Mouse (Mus musculus) layer of hippocampus, adult 11-12 months (tissue): ENCODE measurements at regions not wholly inside any gene's neighbourhood (a gene's known extent, or its start where the extent isn't known, plus 50 kb on each side); places are given as distances from the start of the nearest gene placed in this dataset.
A peak's percentile ranks its signal among the peaks of the same experiment; 100 is the strongest.

Experiments
- DNase-seq: peaks from one replicate; pipeline ENCODE4 v3.0.0; 2022; ENCODE audit warnings: low spot score

DNA sequence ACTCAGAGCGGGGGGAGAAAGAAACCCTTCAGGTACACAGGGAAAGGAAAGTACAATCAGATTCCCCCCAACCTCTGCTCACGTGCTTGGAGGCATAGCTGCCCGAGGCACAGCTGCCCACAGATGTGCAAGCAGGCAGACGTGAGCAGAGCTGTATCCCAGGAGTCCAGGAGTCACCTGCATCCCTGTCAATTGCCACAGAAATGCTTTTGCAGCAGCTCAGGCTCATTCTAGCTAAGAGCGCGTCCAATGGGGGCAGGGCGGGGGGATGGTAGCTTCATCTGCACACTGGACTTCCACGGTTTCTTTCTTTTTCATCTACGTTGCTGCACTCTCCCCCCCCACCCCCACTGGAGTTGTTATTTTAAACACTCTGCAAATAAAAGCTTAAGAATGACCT, 66.0 kb upstream of the Fat4 start:
- DNase-seq: no peak

DNA sequence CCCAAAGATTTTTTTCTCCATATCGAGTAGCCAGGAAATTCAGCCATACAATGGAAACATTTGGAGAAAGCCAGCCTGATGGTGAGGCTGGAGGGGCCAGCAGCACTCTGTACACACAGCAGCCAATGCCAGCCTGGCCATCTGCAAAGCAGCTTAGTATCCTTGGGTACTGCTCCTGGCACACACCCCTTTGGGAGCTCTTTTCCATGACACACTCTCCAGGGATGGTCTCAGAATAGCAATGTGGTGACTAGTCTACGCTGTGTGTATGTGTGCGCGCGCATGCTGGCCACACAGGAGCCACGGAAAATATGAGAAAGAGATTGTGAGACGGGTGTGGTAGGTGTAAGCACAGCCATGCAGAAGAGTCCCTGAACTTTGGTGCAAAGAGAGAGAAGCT, 66.4 kb upstream of the Fat4 start:
- DNase-seq: no peak

DNA sequence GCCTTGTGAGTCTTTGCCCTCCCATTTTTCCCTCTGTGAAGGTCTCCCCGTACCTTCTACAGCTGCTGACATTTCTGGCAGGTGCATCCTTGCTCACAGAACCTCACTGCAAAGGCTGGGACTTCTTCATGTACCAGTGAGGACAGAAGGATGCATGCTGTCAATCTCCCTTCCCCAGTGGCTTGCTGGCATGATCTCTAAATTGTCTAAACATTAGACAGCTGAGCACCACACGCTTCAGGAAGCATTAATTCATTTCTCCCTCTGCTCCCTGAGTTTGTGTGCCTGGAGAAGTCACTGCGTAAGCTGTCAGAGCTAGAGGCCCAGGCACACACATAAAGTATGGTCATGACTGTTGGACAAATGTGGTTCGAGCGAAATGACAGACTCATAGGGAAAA, 69.1 kb upstream of the Fat4 start:
- DNase-seq: no peak

DNA sequence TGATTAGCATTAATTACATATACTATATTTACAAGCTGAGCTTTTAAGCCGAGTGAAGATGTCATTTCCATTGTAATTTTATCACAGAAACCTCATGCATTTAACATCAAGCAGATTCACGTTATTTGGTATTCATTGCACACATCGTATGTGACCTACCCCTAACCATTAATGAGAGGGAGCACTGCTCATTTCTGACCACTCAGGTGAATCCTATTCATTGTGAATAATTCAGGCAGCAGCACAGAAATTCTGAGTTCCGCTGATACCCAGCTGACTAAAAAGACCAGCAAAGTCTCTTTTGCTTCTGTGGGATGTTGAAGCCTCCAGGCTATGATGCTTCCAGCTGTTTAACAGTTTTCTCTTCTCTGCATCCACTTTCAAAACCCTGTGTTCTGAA, 74.3 kb upstream of the Fat4 start:
- no peak for DNase-seq

DNA sequence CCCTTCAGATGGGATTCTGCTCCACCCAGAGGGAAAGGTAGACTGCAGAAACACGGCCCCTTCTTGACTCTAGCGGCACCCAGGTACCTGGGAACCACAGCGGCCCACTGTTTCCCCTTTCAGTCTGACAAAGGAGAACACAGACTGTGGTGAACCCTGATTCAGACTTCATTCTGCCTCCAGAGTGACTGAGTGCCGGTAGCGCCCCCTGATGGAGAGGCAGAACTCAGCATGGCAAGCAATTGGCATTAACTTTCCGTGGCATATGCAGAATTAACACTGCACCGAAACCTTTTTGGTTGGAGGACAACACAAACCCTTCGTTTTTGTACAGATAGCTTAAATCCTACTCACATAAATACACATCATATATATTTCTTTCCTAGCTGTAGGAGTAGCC, 75.1 kb upstream of the Fat4 start:
- DNase-seq: no peak

DNA sequence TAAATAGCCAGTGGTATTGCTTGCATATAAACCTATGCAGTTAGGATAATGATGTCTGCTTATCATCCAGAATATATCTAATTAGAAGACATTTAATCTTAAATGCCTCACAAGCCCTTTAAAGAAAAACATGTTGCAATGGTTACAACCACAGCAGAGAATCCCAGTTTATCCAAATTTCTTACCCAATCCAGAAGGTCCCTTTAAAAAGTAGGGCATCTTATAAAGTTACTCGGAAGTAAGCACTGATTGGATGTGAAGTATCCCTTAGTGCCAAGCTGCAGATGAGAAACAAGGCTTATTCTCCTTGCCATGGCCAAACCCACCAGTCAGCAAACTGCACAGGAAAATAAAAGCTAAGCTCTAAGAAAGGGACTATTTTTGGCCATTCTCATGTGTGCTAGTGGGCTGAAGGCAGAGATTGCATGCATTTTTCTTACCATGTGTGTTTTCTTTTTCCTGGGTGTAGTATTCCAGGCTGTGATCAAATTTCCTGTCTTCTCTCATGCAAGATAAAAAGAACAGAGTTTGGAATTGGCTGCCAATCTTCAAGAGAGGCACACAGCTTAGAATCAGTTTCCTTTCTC, 80.2 kb upstream of the Fat4 start:
- no peak for DNase-seq

DNA sequence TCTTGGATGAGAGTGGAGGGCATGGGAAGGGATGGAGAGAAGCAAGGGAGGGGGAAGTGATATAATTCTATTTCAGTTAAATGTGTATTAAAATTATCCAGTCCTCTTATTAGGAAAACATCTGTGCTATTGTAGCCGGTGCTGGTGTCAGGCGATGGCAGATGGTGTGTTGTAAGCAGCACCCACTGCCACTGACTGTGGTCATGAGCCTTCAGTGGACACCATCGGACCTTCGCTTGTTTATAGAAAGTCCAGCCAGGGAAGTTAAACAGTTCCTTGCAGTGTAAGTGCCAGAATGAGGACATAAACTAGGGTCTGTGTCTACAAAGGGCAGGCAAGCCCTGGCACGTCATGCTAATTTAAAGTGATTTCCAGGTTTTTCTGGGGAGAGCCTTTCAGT, 80.7 kb upstream of the Fat4 start:
- no peak for DNase-seq

DNA sequence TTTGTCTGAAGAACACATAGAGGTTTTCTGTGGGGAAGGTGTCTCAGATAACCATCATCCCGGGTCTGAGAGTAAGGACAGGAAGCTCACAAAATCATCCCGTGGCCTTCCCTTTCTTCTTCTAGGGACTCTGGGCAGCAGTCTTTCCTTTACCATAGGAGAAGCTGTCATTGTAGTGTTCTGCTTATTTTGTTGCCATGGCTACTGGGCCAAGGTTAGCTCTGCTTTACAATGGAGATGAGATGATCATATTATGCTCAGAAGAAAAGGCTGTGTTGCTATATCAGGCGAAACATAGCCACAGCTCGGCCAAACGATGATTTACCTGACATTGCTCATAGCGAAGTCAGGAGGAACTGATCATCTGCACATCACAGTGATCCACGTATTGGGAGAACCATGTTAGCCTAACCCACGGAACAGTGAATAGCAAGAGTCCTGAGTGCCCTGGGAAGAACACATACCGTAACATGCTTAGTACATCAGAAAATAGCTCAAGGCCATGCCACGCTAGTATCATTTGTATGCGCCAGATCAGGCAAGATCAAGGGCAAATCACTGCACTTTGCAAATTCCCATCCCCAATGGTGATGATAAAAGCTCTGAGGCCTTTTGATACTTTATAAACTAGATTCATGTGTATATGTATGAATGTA, 91.0 kb upstream of the Fat4 start:
- DNase-seq: no peak

DNA sequence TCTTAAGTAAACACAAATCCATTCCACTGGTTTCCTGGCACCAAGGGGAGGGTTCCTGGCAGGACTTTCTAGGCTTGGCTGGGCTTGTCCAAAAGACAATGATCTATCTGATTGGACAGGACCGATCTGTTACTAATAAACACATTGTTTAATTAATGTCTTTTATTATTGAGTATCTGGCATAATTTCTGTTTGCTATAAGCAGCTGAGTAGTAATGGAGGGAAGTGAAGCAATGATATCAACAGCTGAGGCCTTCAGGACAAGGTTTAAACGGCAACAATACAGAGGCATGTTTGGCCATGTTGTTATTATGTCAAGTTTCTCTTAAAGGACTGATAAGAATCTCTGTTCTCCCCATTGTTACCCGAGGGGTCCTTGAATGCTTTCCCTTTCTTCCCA, 93.5 kb upstream of the Fat4 start:
- no peak for DNase-seq

DNA sequence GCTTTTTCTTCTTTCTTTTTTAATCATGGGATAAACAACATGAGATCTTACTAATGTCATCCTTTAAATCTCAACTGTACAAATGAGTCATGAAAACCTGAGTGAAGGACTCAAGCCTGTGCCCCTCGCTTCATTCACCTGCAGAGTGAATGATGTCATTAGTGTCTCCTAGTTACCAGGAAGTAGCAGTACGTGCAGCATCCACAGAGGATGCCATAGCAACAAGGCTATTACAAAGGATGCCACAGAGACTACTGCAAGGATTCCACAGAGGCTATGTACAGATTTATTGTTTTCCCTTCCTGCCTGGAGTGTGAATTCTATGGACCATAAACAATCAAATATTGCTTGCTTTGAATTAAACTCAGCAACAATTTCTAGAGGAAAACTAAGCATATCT, 98.0 kb upstream of the Fat4 start:
- DNase-seq: no peak

DNA sequence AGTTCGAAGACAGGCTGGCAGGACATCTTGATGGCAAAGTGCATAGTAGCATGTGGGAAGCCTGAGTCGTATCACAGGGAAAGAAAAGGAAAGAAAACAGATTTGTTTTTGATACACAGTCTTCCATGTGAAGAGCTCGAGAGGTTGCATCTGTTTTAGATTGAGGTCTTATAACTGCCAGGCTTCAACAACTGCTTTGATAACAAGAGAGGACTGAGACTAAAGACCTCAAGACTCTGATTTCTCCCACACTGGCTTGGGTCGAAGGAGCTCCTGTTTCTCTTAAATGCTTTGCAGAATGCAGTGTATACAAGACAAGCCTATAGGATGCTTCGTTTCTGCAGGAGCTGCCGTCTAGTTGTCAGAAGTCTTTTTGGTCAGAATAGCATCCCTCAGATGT, 103.0 kb upstream of the Fat4 start:
- no peak for DNase-seq

DNA sequence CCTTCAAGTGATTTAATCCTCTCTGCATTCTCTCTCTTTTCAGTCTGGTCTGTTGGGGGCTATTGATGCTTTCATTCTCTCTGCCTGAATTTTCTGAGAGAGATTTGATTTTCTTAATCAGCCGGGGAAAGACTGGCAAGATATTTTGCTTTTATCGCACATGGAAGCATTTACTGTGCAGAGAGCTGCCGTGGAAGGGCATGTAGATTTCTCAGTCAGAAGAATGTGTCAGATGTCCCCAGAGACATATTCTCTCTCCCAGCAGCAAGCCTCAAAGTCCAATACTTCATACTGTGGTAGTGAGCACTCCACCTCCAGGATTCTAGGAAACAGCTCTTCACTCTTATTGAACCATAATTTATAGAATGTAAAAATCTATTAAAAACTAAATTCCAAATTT, 103.7 kb upstream of the Fat4 start:
- no peak for DNase-seq

DNA sequence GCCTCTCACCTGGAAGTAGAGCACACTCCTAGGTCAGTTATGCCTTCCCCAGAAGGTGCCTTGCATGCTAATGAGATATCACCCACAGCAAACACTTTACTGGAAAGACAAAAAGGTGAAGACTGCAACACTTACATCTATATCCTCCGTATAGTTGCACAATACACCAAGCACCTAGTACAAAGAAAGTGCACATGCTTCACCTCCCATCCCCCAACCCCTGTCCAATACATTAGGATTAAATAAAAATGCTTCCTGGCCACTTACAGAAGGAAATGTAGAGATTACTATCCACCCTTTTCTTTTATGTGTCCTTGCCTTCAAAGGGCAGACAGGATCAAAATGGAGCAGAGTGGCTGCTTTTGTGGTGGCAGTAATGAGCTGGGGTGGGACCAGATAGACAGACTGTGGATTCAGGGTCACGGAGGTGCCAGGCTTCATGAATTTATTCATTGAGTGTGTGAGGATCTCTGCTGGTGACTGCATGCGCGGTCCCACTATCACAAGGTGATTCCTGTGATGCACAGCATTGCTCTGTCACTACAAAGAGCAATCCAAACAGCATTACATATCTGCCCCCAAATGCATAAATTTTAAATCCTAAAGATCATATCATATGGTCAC, 109.9 kb upstream of the Fat4 start:
- no peak for DNase-seq

DNA sequence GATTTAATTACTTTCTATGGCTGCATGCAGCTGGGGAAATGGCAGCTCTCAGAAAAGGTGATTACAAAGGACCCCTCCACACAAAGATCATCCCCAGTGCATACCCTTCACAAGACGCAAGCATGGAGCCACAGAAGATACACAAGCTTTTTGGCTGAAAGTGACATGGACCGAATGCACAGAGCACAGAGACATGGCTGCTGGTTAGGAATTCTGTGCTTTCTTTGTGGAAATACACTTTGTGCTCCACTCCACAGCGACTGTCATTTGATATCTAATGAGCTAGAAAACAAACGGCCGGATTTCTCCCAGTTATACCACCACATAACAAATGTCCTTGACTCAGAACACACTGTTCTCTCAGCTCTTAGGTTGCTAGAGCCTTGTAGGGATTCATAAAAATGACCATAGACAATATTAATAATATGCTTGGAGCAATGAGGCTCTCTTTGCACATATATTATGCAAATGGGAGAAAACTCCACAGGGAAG, 132.1 kb upstream of the Fat4 start:
- DNase-seq: no peak

DNA sequence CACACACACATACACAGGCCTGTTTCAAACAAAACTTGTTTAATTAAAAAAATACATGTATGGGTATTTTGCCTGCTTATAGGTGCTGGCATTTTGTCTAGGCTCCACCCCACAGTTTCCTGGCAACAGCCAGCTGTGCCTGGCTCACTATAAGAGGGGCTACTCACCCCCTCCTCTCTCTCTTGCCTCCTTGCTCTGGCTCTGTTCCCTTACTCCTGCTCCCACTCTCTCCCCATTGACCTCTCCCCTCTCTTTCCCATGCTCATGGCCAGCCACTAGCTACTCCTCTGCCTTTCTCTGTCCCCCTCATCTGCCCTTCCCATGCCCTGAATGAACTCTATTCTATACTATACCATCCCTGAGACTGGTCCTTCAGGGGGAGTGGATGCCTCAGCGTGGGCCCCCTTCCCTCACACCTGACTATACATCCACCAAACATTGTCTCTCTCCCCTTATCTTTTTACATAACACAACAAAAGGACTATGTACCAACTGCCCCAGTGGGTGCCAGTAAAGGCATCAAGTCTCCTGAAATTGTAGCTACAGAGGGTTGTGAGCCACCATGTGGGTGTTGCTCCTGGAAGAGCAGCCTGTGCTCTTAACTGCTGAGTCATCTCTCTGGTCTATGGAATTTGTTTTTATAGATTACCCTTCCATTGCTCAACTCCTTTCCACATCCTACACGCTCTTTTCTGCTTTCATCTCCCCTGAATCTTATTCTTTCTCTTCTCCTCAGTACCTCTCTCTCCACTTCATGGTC, 133.1 kb upstream of the Fat4 start:
- no peak for DNase-seq

DNA sequence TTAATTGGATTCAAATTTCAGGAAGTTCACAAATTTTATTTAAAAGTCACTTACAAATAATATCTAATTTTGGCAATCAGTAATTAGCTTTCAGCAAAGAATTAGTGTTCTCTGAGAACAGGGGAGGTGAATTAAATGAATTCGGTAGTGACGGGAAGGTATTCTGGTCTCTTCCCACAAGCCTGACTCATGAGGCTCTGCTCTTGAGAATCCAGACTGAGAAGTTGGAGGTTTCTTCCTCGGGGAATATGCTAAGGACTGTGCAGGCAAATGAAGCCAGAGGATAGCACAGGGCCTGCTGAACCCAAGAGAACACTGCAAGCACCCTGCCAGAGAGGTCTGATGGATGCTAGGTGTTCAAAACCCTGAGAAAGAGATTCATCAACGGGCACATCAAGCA, 144.6 kb upstream of the Fat4 start:
- no peak for DNase-seq

DNA sequence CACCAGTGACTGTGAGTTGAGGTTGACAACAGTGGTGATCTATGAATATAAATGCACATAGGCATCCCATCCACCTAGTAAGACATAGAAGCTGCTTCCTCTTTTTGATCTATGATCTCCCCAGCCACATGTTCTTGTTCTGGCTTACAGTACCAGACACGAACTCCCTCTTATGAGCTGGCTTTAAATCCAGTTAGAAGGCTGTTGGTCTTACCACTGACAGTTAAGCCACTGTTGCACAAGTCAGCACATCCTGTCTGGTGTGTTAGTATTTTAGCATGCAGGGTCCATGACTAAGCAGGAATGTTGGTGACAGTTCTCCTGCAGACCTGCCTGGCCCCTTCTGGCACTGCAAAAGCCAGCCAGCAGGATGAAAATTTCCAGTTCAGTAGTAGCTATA, 164.1 kb upstream of the Fat4 start:
- DNase-seq: no peak

DNA sequence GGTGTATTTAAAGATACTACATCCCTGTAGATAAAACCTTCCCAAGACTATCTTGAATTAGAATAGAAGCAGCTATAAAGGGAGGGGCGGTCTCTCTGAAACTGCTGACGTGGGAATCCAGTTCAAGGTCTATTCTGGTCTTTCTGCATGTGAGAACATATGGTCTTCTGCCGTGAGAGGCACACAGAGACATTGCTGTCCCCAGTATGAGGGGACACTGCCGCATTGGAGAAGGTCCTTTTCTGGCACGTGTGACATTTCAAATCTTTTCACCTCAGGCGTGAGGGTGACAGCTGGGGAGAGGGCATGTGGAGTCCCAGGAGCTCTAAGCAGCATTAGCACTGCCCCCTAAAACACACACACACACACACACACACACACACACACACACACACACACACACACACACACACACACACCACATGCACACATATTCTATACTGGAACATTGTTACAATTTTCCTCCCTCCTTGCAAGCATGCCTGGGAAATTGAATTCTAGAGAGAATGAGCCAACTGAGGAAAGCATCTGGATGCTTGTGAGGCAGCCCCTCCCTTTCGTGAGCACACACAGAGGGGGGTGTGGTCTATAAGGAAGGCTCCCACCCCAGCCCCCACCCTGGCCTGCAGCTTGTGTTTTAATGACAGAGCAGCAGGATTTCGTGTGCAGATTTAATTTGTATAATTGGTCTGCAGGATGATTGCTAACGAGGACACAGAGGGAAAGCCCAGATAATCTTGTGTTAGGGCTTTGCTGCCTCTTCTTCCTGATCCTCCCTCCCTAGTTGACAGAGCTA, 174.5 kb upstream of the Fat4 start:
- no peak for DNase-seq

DNA sequence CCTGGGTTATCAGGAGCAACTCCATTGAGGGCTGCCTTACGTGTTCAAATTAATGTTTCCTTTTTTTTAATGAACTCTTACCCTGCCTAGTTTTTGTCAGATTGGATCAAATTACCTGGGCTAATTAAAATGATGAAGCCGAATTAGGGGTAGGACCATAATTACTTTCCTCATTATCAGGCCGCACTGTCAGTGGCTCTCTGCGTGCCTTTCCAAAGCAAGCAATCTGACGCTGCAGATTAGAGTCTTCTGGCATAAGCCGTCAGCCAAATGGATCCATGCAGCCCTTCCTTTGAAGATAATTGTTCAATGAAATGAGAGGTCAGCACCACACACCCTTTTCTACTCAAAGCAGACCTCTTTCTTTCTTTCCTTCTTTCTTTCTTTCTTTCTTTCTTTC, 175.5 kb upstream of the Fat4 start:
- DNase-seq: no peak

DNA sequence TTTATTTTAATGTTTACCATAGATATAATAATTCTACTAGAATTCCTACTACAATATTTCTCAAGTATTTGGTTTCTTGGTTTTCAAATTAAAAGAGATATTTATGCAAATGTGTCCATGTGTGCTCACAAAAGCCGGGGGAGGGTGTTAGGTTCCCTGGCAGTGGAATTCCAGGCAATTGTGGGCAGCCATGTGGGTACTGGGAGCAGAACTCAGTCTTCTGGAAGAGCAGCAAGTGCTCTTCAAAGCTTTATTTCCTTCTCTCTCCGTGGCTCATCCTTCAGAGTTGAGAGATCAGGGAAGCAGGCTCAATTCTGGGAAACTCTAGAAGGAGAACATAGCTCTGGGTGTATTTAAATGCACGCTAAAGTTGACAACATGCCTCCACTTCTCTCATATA, 178.8 kb upstream of the Fat4 start:
- DNase-seq: peak; percentile 18

DNA sequence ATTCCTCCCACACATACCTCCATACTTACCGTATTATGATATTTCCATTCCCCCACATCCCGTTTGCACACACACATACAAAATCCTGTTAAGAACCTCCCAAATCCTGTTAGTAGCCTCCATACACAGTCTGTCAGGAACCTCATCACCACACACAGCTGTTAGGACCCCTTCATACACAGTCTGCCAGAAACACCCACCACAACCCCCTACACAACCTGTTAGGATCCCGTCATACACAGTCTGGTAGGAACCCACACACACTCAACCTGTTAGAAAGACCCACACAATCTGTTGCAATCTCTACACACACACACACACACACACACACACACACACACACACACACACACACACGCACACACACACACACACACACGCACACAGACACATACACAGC, 187.5 kb upstream of the Fat4 start:
- DNase-seq: peak; percentile 22

DNA sequence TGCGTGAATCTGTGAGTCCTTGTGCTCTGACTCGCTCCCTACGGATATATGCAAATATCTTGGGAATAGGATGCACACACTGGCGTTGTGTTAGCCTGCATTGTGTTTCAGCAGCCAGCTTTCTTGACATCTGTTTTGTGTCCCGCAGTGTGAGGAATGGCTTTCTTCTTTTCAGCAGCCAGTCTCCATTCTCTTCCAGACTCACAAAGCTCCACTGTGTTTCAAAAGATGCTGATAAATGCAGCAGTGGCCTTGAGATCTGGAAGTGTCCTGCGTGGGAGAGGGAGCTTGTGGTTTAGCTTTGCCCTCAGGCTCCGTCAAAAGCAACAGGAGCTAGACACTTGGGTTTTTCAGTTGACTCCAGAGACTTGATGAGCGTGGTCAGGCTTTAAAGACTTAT, 188.9 kb upstream of the Fat4 start:
- DNase-seq: no peak
